8 mouse cellular contexts compared by ENCODE assay signal in the genomic region with DNA sequence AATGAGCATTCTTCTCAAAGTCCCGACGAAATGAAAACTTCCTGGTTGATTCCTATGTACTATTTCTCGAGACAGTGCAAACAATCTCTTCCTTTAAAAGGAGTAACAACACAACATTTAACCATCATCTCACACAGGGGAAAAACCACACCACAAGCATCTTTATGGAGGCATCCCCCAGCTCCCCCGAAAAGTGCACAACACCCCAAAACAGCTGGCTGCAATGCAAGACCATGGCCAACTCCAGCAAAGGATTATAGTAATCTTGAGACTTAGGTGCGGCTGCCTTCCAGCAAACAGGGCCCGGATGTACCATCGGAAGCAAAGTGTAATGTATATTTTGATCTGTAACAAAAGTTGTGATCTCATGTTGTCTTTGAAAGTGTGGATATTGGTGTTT. TPM values are rescaled to one million over a fixed set of nuclear protein-coding genes. Genes with fewer than 3 reads are reported as not detected.
DNase-seq lines count a peak whose midpoint lies in the region; ATAC-seq and TF ChIP-seq lines count a peak whose summit lies in the region.

No protein-coding gene starts in this region.

- H3K4me2 ChIP-seq in heart, embryonic 16.5 days (ENCODE audit: low read depth, low read length), result peak overlapping the region; percentile 63
- H3K4me2 ChIP-seq in embryonic facial prominence, embryonic 13.5 days, result peak overlapping the region; percentile 75
- no peak overlapping the region for H3K4me2 ChIP-seq in intestine, postnatal 0 days (replicated peaks; ENCODE audit: low read depth)
- H3K4me2 ChIP-seq in neural tube, embryonic 11.5 days (ENCODE audit: low read depth), result peak overlapping the region; percentile 57

- intact Hi-C loops in left cerebral cortex, postnatal 25 days (cut with DNase I), result no loop called here

- WGBS in heart, embryonic 16.5 days, result 38% methylated on average over 7 of the region's 7 CpGs
- WGBS in embryonic facial prominence, embryonic 13.5 days, result 7% methylated on average over 7 of the region's 7 CpGs
- 57% methylated on average over 7 of the region's 7 CpGs for WGBS in intestine, postnatal 0 days
- 4% methylated on average over 7 of the region's 7 CpGs for WGBS in neural tube, embryonic 11.5 days

- ATAC-seq in heart, embryonic 16.5 days (replicated peaks; ENCODE audit: extremely low read depth, insufficient read depth, low FRiP score), result no peak
- no peak for ATAC-seq in embryonic facial prominence, embryonic 13.5 days (ENCODE audit: insufficient number of reproducible peaks, insufficient read depth, low FRiP score, low TSS enrichment, low read depth)
- ATAC-seq in intestine, postnatal 0 days, result no peak
- no peak for ATAC-seq in neural tube, embryonic 11.5 days (ENCODE audit: insufficient read depth, low FRiP score, low TSS enrichment)

- DNase-seq in heart, postnatal 4 days, result no peak
- peak; percentile 23 for DNase-seq in neural tube, embryonic 11.5 days (ENCODE audit: low spot score)
- no peak for DNase-seq in layer of hippocampus, adult 9-10 months (ENCODE audit: low spot score)
- DNase-seq in right cerebral cortex, adult 2 months (ENCODE audit: low spot score in 2 of 2), result no peak
- DNase-seq in left cerebral cortex, postnatal 25 days (ENCODE audit: low spot score in 2 of 2), result no peak

- no peak overlapping the region for H3K9ac ChIP-seq in heart, embryonic 16.5 days (ENCODE audit: low read length)
- H3K9ac ChIP-seq in embryonic facial prominence, embryonic 13.5 days, result peak overlapping the region; percentile 96
- no peak overlapping the region for H3K9ac ChIP-seq in intestine, postnatal 0 days (ENCODE audit: low read depth, low read length)
- H3K9ac ChIP-seq in neural tube, embryonic 11.5 days (ENCODE audit: low read length), result peak overlapping the region; percentile 41; the same call in 1 of the 2 replicates

- no peaks in the 10 kb centered on the region for H3K9me3 ChIP-seq in heart, embryonic 16.5 days (replicated peaks; ENCODE audit: control insufficient read depth, low read length)
- no peaks in the 10 kb centered on the region for H3K9me3 ChIP-seq in embryonic facial prominence, embryonic 13.5 days
- H3K9me3 ChIP-seq in intestine, postnatal 0 days (ENCODE audit: control insufficient read depth), result no peaks in the 10 kb centered on the region
- no peaks in the 10 kb centered on the region for H3K9me3 ChIP-seq in neural tube, embryonic 11.5 days (ENCODE audit: control insufficient read depth, low read length)

- H3K4me1 ChIP-seq in heart, embryonic 16.5 days (ENCODE audit: control insufficient read depth, insufficient read depth, low read length), result peaks cover 10% of the 10 kb centered on the region
- H3K4me1 ChIP-seq in embryonic facial prominence, embryonic 13.5 days, result peaks cover 29% of the 10 kb centered on the region
- 0 out of 2 replicates have a peak, but pooled peaks cover 4% of the 10 kb centered on the region for H3K4me1 ChIP-seq in intestine, postnatal 0 days (replicated peaks; ENCODE audit: control insufficient read depth, insufficient read depth, low read length)
- H3K4me1 ChIP-seq in neural tube, embryonic 11.5 days (ENCODE audit: control insufficient read depth, insufficient read depth, low read length), result peaks cover 24% of the 10 kb centered on the region

- H3K4me3 ChIP-seq in heart, embryonic 16.5 days (ENCODE audit: low read length), result peak overlapping the region; percentile 49; the same call in 1 of the 2 replicates
- peak overlapping the region; percentile 65 for H3K4me3 ChIP-seq in embryonic facial prominence, embryonic 13.5 days
- peak overlapping the region; percentile 16; the same call in 1 of the 2 replicates for H3K4me3 ChIP-seq in intestine, postnatal 0 days (ENCODE audit: low read depth, low read length)
- H3K4me3 ChIP-seq in neural tube, embryonic 11.5 days (ENCODE audit: low read depth, low read length), result peak overlapping the region; percentile 36

- H3K36me3 ChIP-seq in heart, embryonic 16.5 days (ENCODE audit: control insufficient read depth, insufficient read depth), result no peaks in the 10 kb centered on the region
- no peaks in the 10 kb centered on the region for H3K36me3 ChIP-seq in embryonic facial prominence, embryonic 13.5 days
- no peaks in the 10 kb centered on the region for H3K36me3 ChIP-seq in intestine, postnatal 0 days (ENCODE audit: control insufficient read depth, insufficient read depth)
- no peaks in the 10 kb centered on the region for H3K36me3 ChIP-seq in neural tube, embryonic 11.5 days (ENCODE audit: control insufficient read depth, insufficient read depth, low read length)

- H3K27me3 ChIP-seq in heart, embryonic 16.5 days (ENCODE audit: control insufficient read depth, insufficient read depth, low read length), result peaks cover 52% of the 10 kb centered on the region
- H3K27me3 ChIP-seq in embryonic facial prominence, embryonic 13.5 days, result peaks cover 48% of the 10 kb centered on the region
- H3K27me3 ChIP-seq in intestine, postnatal 0 days (replicated peaks; ENCODE audit: control insufficient read depth, insufficient read depth, low read length), result peaks cover 57% of the 10 kb centered on the region
- H3K27me3 ChIP-seq in neural tube, embryonic 11.5 days (ENCODE audit: control insufficient read depth, insufficient read depth, low read length), result peaks cover 54% of the 10 kb centered on the region

- no peak overlapping the region for H3K27ac ChIP-seq in heart, embryonic 16.5 days (ENCODE audit: low read length)
- H3K27ac ChIP-seq in embryonic facial prominence, embryonic 13.5 days, result peak overlapping the region; percentile 97
- H3K27ac ChIP-seq in intestine, postnatal 0 days (ENCODE audit: low read depth, low read length), result no peak overlapping the region
- no peak overlapping the region for H3K27ac ChIP-seq in neural tube, embryonic 11.5 days (ENCODE audit: low read depth, low read length)

- no peak for TF ChIP-seq CTCF in intestine, postnatal 0 days (IDR thresholded peaks at IDR 0.05; ENCODE audit: low read depth)

RNA-seq across cellular contexts. Expression of gene Mab21l1, which starts 1.8 kb away (rescaled TPM):
- 0.46 and 0.67 TPM in 2 replicates for polyA plus RNA-seq in heart, embryonic 16.5 days (2015; fragmentation: Nextera tagmentation; extraction: Ambion mirVana)
- under 1 TPM in 1 of 2 experiments, not detected in 1; 0.14 TPM for total RNA-seq in heart, postnatal 4 days (2021)
- polyA plus RNA-seq in embryonic facial prominence, embryonic 13.5 days (2015; fragmentation: Nextera tagmentation; extraction: Ambion mirVana), result 48.6 and 54.5 TPM in 2 replicates
- 4.0 TPM in 2 replicates for polyA plus RNA-seq in intestine, postnatal 0 days (2015; fragmentation: Nextera tagmentation; extraction: Ambion mirVana)
- polyA plus RNA-seq in neural tube, embryonic 11.5 days (2014; fragmentation: Nextera tagmentation; extraction: Ambion mirVana), result 20.0 and 21.3 TPM in 2 replicates
- 1 to 10 TPM; 1.1 to 1.8 TPM for total RNA-seq in left cerebral cortex, postnatal 25 days (2021)

Comparison
In these comparisons a context has a peak if more than half of its experiments do, and no peak if none do; other contexts are left out.
1. H3K9ac ChIP-seq: peak in embryonic facial prominence, embryonic 13.5 days (single experiment) and neural tube, embryonic 11.5 days (single experiment); none in heart, embryonic 16.5 days (single experiment) and intestine, postnatal 0 days (single experiment).
2. Peak in every context shown above with its lines, with median percentiles within 50 percentile points of each other: H3K4me3 ChIP-seq.